Mouse (Mus musculus) spleen, adult 2 months (tissue): ENCODE results near the gene Hemgn.
A peak's percentile ranks its signal among the peaks of the same experiment; 100 is the strongest.

Source experiments
- CTCF ChIP-seq: fragments of 200-500 bp; IDR thresholded peaks from 2 replicates; pipeline ENCODE4 v1.5.1; 2011; ENCODE audit warnings: mild to moderate bottlenecking, inconsistent platforms; ENCODE audit not compliant: insufficient read depth, insufficient read length, insufficient replicate concordance; ENCODE audit errors: extremely low read depth
- POLR2A ChIP-seq: fragments of 200-500 bp; IDR thresholded peaks from 2 replicates; pipeline ENCODE4 v1.6.1; 2011; ENCODE audit warnings: low read depth, low read length, inconsistent platforms

GRCm38 (mm10) chr4:46450519-46451131 is 37.3 kb upstream of the Hemgn start, which contains the start of gene Anp32b:
- TF ChIP-seq POLR2A (peak; percentile 43; the same call in 1 of the 2 replicates), CTCF (peak; percentile 55)
